Mouse (Mus musculus): ENCODE data around the gene Msx3.

DNA sequence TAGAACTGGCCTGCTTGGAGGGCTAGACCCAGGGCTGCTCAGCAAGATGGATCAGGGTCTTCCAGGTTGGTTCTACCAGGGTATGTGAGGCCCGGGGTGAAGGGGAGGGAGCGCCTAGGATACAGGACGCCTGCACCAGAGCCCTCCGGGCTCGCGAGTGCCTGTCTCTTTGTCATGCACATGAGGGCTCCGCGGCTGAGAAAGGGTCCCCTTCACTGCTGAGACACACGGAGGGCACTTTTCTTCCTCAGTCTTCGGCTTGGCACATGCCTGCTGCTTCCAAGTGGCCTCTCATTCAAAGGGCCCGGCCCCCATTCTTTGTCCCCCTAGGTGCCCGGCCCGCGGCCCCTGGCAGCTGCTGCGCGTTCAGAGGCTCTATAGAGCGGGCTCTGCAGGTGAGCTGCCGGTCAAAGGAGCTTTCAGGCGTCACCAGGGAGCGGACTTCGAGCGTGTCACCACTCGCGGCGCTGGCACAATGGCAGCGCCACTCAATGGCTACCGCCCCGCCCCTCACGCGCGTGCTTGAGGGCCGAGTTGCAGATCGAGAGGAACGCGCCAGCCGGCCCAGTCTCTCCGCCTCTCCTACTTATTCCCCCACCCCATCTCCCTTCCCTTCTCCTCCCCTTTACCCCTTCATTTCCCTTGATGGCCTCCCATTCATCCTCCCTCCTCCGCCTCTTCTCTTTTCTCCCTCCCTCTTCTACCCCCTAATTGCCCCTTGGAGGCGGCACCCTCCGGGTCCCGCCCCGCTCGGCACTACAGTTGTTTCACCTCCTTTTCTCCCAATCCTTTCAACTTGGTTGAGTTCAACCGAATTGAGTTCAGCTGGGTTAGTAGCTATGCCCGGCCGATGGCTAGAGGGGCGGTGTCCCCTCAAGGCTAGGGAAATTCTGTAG lies 12.3 kb upstream of the Msx3 start:
- TF ChIP-seq POLR2A (IDR thresholded peaks at IDR 0.05; ENCODE audit: control insufficient read depth, extremely low read depth, insufficient read depth, low read length, poor library complexity) (no peak), CTCF (IDR thresholded peaks at IDR 0.05; ENCODE audit: borderline replicate concordance, control insufficient read depth, extremely low read depth, insufficient read depth, low read length, poor library complexity) (no peak)
